Mouse (Mus musculus): ENCODE results near the gene Nt5c3b. TPM values are rescaled to one million over a fixed set of nuclear protein-coding genes. Genes with fewer than 3 reads are reported as not detected.

Gene Nt5c3b
- polyA plus RNA-seq, 1 experiment from 2014 or later: 103 TPM

- H3K36me3 ChIP-seq: no peaks in the 10 kb centered on the region
- no peak overlapping the region for H3K4me3 ChIP-seq
- H3K9me3 ChIP-seq: no peaks in the 10 kb centered on the region
- no peak overlapping the region for H3K27ac ChIP-seq (replicated peaks)
- 89% methylated on average over 7 of the region's 7 CpGs for WGBS
- H3K27me3 ChIP-seq: no peaks in the 10 kb centered on the region
- H3K4me1 ChIP-seq: 0 out of 2 replicates have a peak, but pooled peaks cover 4% of the 10 kb centered on the region
- no peak for ATAC-seq (replicated peaks)
- H3K9ac ChIP-seq (replicated peaks): no peak overlapping the region
- H3K4me2 ChIP-seq (replicated peaks): no peak overlapping the region
Measured at GRCm38 (mm10) chr11:100423836-100424235, 17.8 kb downstream of the Nt5c3b start.

GRCm38 (mm10) chr11:100421537-100421936, 20.1 kb downstream of the Nt5c3b start:
- Histone ChIP-seq H3K9me3 (no peaks in the 10 kb centered on the region), H3K36me3 (no peaks in the 10 kb centered on the region), H3K27ac (replicated peaks) (no peak overlapping the region), H3K27me3 (peaks cover under 1% of the 10 kb centered on the region; the same call in 1 of the 2 replicates), H3K4me3 (no peak overlapping the region), H3K4me1 (0 out of 2 replicates have a peak, but pooled peaks cover 4% of the 10 kb centered on the region), H3K9ac (replicated peaks) (no peak overlapping the region), H3K4me2 (replicated peaks) (no peak overlapping the region)
- no peak for ATAC-seq (replicated peaks)
- 80% methylated on average over 8 of the region's 8 CpGs for WGBS

- Histone ChIP-seq H3K9ac (replicated peaks) (peak within 1 kb of the TSS; percentile 76), H3K27ac (replicated peaks) (peak within 1 kb of the TSS; percentile 61), H3K4me2 (replicated peaks) (peak within 1 kb of the TSS; percentile 78), H3K4me1 (peaks cover 24% of the 10 kb centered on the region), H3K4me3 (peak within 1 kb of the TSS; percentile 78), H3K36me3 (no peaks in the 10 kb centered on the region), H3K9me3 (no peaks in the 10 kb centered on the region), H3K27me3 (peaks cover 14% of the 10 kb centered on the region; the same call in 1 of the 2 replicates)
- ATAC-seq (replicated peaks): no peak; the same call in none of the 2 replicates
- 1% methylated on average over 30 of the region's 31 CpGs for whole genome bisulfite sequencing
Measured at GRCm38 (mm10) chr11:100414914-100415822, 26.4 kb downstream of the Nt5c3b start, which contains the start of gene Fkbp10. Gene Fkbp10, plus strand, starts transcription at chr11:100415697.

GRCm38 (mm10) chr11:100414021-100414913, 27.3 kb downstream of the Nt5c3b start, which contains the start of gene P3h4:
Gene P3h4, minus strand, starts transcription at chr11:100414836.
- Histone ChIP-seq H3K9ac (replicated peaks) (peak within 1 kb of the TSS; percentile 76), H3K4me3 (peak within 1 kb of the TSS; percentile 78), H3K36me3 (no peaks in the 10 kb centered on the region), H3K27me3 (peaks cover 14% of the 10 kb centered on the region; the same call in 1 of the 2 replicates), H3K27ac (replicated peaks) (peak within 1 kb of the TSS; percentile 61), H3K9me3 (no peaks in the 10 kb centered on the region), H3K4me1 (peaks cover 24% of the 10 kb centered on the region), H3K4me2 (replicated peaks) (peak within 1 kb of the TSS; percentile 78)
- ATAC-seq (replicated peaks): peak; percentile 93
- 2% methylated on average over 92 of the region's 93 CpGs for WGBS

- no peaks in the 10 kb centered on the region for H3K36me3 ChIP-seq
- H3K4me3 ChIP-seq: peak overlapping the region; percentile 78
- H3K27ac ChIP-seq (replicated peaks): no peak overlapping the region
- H3K9me3 ChIP-seq: no peaks in the 10 kb centered on the region
- peak overlapping the region; percentile 78 for H3K4me2 ChIP-seq (replicated peaks)
- WGBS: 82% methylated on average over 11 of the region's 11 CpGs
- peaks cover 14% of the 10 kb centered on the region; the same call in 1 of the 2 replicates for H3K27me3 ChIP-seq
- peaks cover 24% of the 10 kb centered on the region for H3K4me1 ChIP-seq
- H3K9ac ChIP-seq (replicated peaks): peak overlapping the region; percentile 76; the same call in 1 of the 2 replicates
- ATAC-seq (replicated peaks): no peak
Measured at GRCm38 (mm10) chr11:100413541-100413940, 28.1 kb downstream of the Nt5c3b start.

GRCm38 (mm10) chr11:100411736-100412135, 29.9 kb downstream of the Nt5c3b start:
- Histone ChIP-seq H3K4me1 (peaks cover 24% of the 10 kb centered on the region), H3K4me2 (replicated peaks) (no peak overlapping the region), H3K9ac (replicated peaks) (no peak overlapping the region), H3K27ac (replicated peaks) (no peak overlapping the region), H3K4me3 (no peak overlapping the region), H3K27me3 (peaks cover 14% of the 10 kb centered on the region; the same call in 1 of the 2 replicates), H3K36me3 (no peaks in the 10 kb centered on the region), H3K9me3 (no peaks in the 10 kb centered on the region)
- ATAC-seq (replicated peaks): no peak
- WGBS: 85% methylated on average over 11 of the region's 11 CpGs

- Histone ChIP-seq H3K4me1 (peaks cover 14% of the 10 kb centered on the region), H3K9ac (replicated peaks) (no peak overlapping the region), H3K27me3 (no peaks in the 10 kb centered on the region), H3K36me3 (no peaks in the 10 kb centered on the region), H3K9me3 (no peaks in the 10 kb centered on the region), H3K4me2 (replicated peaks) (no peak overlapping the region), H3K4me3 (no peak overlapping the region), H3K27ac (replicated peaks) (no peak overlapping the region)
- no peak for ATAC-seq (replicated peaks)
- WGBS: 90% methylated on average over 3 of the region's 3 CpGs
Measured at GRCm38 (mm10) chr11:100409686-100410085, 31.9 kb downstream of the Nt5c3b start.

- no peak for ATAC-seq (replicated peaks)
- Histone ChIP-seq H3K27me3 (no peaks in the 10 kb centered on the region), H3K4me3 (no peak overlapping the region), H3K9ac (replicated peaks) (no peak overlapping the region), H3K27ac (replicated peaks) (no peak overlapping the region), H3K4me1 (peaks cover 11% of the 10 kb centered on the region), H3K36me3 (no peaks in the 10 kb centered on the region), H3K4me2 (replicated peaks) (no peak overlapping the region), H3K9me3 (no peaks in the 10 kb centered on the region)
- 90% methylated on average over 12 of the region's 12 CpGs for WGBS
Measured at GRCm38 (mm10) chr11:100408835-100409462, 32.7 kb downstream of the Nt5c3b start.

- no peaks in the 10 kb centered on the region for H3K9me3 ChIP-seq
- H3K9ac ChIP-seq (replicated peaks): no peak overlapping the region
- H3K36me3 ChIP-seq: no peaks in the 10 kb centered on the region
- no peaks in the 10 kb centered on the region for H3K27me3 ChIP-seq
- H3K4me2 ChIP-seq (replicated peaks): no peak overlapping the region
- H3K4me1 ChIP-seq: peaks cover 4% of the 10 kb centered on the region
- WGBS: 47% methylated on average over 10 of the region's 10 CpGs
- no peak overlapping the region for H3K4me3 ChIP-seq
- no peak; the same call in 1 of the 2 replicates for ATAC-seq (replicated peaks)
- H3K27ac ChIP-seq (replicated peaks): no peak overlapping the region
Measured at GRCm38 (mm10) chr11:100408076-100408834, 33.4 kb downstream of the Nt5c3b start.

GRCm38 (mm10) chr11:100406995-100407705, 34.5 kb downstream of the Nt5c3b start:
- H3K9me3 ChIP-seq: no peaks in the 10 kb centered on the region
- no peak for ATAC-seq (replicated peaks)
- H3K4me2 ChIP-seq (replicated peaks): no peak overlapping the region
- 0 out of 2 replicates have a peak, but pooled peaks cover 2% of the 10 kb centered on the region for H3K4me1 ChIP-seq
- no peak overlapping the region for H3K9ac ChIP-seq (replicated peaks)
- no peak overlapping the region for H3K4me3 ChIP-seq
- no peaks in the 10 kb centered on the region for H3K27me3 ChIP-seq
- H3K36me3 ChIP-seq: no peaks in the 10 kb centered on the region
- 80% methylated on average over 5 of the region's 5 CpGs for WGBS
- H3K27ac ChIP-seq (replicated peaks): no peak overlapping the region

All from forebrain, embryonic 15.5 days (tissue).